Mouse (Mus musculus): Measurements from ENCODE around the gene Cct3. TPM values are rescaled to one million over a fixed set of nuclear protein-coding genes. Genes with fewer than 3 reads are reported as not detected.

Cct3 gene
- polyA plus RNA-seq, 1 experiment = 223 TPM

DNA sequence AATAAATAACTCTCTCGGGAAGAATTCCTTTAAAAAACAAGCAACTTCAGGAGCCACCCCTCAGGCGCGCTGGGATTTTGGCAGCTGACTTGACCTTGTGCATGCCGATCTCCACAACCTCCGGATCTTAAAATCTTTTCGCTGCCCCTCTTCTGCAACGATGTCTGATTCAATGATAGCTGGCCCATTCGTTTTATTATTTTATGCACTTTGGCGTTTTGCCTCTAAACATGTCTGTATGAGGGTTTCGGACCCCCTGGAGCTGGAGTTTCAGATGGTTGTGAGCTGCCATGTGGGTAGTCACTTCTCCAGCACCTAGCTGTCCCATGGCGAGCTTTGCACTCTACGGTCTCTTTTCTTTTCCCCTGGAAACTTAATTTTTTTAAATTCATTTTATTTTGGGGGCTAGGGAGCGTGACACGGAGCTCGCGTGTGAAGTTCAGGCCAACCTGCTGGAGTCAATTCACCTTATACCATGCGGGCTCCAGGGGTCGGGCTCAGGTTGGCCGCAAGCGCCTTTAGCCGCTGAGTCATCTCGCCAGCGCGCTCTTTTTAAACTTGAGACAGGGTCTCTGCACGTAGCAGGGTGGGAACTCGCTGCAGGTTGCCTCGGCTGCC lies 38.6 kb downstream of the Cct3 start:
- Histone ChIP-seq H3K27ac (ENCODE audit: insufficient read depth, low read length) (peak overlapping the region; percentile 92), H3K4me1 (ENCODE audit: control insufficient read depth, insufficient read depth, low read length) (0 out of 2 replicates have a peak, but pooled peaks cover 6% of the 10 kb centered on the region), H3K4me3 (ENCODE audit: insufficient read depth, low read length) (peak overlapping the region; percentile 95)
- TF ChIP-seq POLR2A (IDR thresholded peaks at IDR 0.05; ENCODE audit: low read depth, low read length) (no peak), CTCF (IDR thresholded peaks at IDR 0.05; ENCODE audit: borderline replicate concordance, insufficient read depth, low read length) (no peak)

DNA sequence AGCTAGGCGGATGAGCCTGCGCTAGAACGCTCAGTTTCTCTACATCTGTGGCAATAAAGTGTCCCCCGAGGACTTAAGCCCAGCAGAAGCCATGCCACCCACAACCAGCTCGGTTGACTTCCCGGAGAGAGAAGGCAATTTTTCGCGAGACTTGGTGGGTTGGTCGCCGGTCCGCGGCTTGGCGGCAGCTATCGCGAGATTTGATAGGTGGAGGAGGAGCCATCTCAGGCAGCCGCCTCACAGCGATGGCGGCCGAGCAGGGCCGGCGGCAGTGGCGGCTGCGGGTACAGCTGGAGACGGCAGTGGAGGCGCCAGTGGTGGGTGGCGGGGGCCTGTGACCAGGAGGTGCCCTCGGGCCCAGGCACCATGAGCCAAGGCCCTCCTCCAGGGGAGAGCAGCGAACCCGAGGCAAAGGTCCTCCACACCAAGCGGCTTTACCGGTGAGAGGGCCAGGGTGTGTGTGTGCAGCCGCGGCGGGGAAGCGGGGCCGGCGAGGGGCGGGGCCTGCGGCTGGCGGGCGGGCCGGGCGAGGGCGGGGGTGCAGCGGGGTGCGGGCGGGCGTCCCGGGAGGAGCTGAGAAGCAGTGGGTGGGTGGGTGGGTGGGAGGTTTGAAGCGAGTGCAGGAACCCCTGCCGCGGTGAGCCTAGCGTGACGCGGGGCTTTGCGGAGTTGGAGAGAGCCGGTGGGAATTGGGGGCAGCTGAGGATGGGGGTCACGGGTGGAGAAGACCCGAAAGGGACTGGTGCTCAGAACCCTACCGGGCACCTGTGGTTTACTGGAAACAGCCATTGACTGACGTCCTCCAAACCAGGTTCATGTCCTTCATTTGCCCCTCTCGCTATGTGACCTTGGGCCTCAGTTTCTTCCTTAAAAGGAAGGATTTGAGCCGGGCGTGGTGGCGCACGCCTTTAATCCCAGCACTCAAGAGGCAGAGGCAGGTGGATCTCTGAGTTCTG lies 39.4 kb downstream of the Cct3 start, which contains the start of the genes Tmem79 and Smg5:
Tmem79 (minus strand) TSS at position 91 of the 956 bp plus-strand sequence.
Smg5 (plus strand) TSS at position 203 of the 956 bp plus-strand sequence.
- Histone ChIP-seq H3K4me1 (ENCODE audit: control insufficient read depth, insufficient read depth, low read length) (0 out of 2 replicates have a peak, but pooled peaks cover 6% of the 10 kb centered on the region), H3K27ac (ENCODE audit: insufficient read depth, low read length) (peak within 1 kb of the TSS; percentile 92), H3K4me3 (ENCODE audit: insufficient read depth, low read length) (peak within 1 kb of the TSS; percentile 95)
- TF ChIP-seq POLR2A (IDR thresholded peaks at IDR 0.05; ENCODE audit: low read depth, low read length) (peak; percentile 94), CTCF (IDR thresholded peaks at IDR 0.05; ENCODE audit: borderline replicate concordance, insufficient read depth, low read length) (no peak)

DNA sequence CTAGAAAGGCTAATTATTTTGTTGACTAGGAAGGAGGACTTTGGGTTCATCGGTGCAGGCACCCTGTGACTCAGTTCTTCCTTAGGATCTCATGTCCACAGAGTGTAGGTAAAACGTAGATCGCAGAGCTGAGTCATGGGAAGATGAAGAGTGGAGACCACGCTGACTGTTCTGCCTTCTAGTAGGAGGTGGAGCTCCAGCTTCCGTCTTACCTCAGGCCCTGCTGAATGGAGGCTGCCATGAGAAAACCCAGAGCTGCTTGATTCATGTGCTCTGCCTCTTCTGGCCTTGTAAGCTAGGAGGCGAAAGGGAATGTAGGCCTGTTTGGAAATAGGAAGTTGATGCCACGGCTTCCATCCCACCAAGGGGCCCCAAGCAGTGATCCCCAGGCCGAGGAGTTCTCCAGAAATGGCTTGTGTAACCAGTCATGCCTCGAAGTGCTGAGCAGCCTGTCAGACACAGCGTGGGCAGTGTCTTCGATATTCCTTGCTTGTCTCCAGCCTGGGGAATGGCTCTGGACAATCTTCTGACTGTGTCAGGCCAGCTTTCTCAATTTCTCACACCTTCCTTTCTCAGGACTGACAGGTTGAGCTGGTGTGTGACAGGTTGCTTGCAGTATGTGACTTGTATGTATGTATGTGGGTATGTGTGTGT lies 40.6 kb downstream of the Cct3 start:
- TF ChIP-seq POLR2A (IDR thresholded peaks at IDR 0.05; ENCODE audit: low read depth, low read length) (no peak), CTCF (IDR thresholded peaks at IDR 0.05; ENCODE audit: borderline replicate concordance, insufficient read depth, low read length) (no peak)
- Histone ChIP-seq H3K4me3 (ENCODE audit: insufficient read depth, low read length) (peak overlapping the region; percentile 46), H3K4me1 (ENCODE audit: control insufficient read depth, insufficient read depth, low read length) (0 out of 2 replicates have a peak, but pooled peaks cover 6% of the 10 kb centered on the region), H3K27ac (ENCODE audit: insufficient read depth, low read length) (no peak overlapping the region)

DNA sequence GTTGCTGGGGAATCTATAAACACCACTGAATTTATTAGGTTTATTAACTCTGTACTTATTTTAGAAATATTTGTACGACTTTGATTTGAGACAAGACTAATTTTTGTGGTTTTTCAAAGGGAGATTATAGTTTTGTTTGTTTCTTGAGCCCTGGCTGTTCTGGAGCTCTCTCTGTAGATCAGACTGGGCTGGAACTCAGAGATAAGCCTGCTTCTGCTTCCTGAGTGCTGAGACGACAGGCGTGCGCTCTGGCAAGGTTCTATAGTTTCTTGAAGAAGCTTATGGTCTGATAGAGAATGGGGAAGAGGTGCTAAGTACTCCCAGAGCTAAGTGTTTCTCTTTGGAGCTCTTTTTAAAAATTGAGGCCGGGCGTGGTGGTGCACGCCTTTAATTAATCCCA lies 41.4 kb downstream of the Cct3 start:
- H3K4me1 ChIP-seq (ENCODE audit: control insufficient read depth, insufficient read depth, low read length) = 0 out of 2 replicates have a peak, but pooled peaks cover 6% of the 10 kb centered on the region
- H3K27ac ChIP-seq (ENCODE audit: insufficient read depth, low read length) = no peak overlapping the region
- H3K4me3 ChIP-seq (ENCODE audit: insufficient read depth, low read length) = no peak overlapping the region
- TF ChIP-seq POLR2A (IDR thresholded peaks at IDR 0.05; ENCODE audit: low read depth, low read length) (no peak), CTCF (IDR thresholded peaks at IDR 0.05; ENCODE audit: borderline replicate concordance, insufficient read depth, low read length) (no peak)

DNA sequence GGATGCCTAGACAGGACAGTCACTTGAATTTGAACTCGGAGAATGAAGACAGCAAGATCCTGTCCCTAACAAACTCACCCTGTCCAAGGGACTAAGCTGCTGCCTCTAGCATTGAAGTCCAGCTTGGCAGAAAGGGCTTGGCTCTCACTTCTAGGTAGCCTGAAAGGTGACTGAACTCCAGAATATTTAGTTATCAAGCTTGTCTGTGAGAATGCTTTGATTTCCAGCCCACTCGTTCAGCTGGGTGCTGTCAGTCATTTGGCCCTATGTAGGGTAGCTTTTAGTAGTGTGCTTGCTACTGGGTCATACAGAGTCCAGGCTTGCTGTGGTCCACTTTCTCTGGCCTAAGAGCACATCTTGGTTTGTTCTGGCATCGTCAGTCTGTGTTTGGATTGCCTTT lies 42.1 kb downstream of the Cct3 start:
- Histone ChIP-seq H3K4me1 (ENCODE audit: control insufficient read depth, insufficient read depth, low read length) (0 out of 2 replicates have a peak, but pooled peaks cover 6% of the 10 kb centered on the region), H3K27ac (ENCODE audit: insufficient read depth, low read length) (no peak overlapping the region), H3K4me3 (ENCODE audit: insufficient read depth, low read length) (no peak overlapping the region)
- TF ChIP-seq POLR2A (IDR thresholded peaks at IDR 0.05; ENCODE audit: low read depth, low read length) (no peak), CTCF (IDR thresholded peaks at IDR 0.05; ENCODE audit: borderline replicate concordance, insufficient read depth, low read length) (no peak)

DNA sequence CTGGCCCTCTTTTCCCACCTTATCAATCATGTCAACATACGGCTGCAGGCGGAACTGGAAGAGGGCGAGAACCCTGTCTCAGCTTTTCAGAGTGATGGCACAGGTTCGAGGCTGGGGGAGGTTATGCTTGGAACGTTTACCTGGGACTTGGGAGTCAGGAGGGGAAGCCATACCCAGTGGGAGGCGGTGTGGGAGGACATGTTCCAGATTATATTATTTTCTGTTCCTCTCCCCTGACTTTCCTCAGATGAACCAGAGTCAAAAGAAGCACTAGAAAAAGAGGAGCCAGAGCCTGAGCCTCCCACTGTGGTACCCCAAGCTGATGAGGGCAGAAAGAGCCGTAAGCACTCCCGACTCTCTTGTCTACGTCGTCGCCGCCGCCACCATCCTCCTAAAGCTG lies 53.8 kb downstream of the Cct3 start:
- Histone ChIP-seq H3K27ac (ENCODE audit: insufficient read depth, low read length) (no peak overlapping the region), H3K4me3 (ENCODE audit: insufficient read depth, low read length) (no peak overlapping the region), H3K4me1 (ENCODE audit: control insufficient read depth, insufficient read depth, low read length) (no peaks in the 10 kb centered on the region)
- TF ChIP-seq POLR2A (IDR thresholded peaks at IDR 0.05; ENCODE audit: low read depth, low read length) (no peak), CTCF (IDR thresholded peaks at IDR 0.05; ENCODE audit: borderline replicate concordance, insufficient read depth, low read length) (no peak)

DNA sequence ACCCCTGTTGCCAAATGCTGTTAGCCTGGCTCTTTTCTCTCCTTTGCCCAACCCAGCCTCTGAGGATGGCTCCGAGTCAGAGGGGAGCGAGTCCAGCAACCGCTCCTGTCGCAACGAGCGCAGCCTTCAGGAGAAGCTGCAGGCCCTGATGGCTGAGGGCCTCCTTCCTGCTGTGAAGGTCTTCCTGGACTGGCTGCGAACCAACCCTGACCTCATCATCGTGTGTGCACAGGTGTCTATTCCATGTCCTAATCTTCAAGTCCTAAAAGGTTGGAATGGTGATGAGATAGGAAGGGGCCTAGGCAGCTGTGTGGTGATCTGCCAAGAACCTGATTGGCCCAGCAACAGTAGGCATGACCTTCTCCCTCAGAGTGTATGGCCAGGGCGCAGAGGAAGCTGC lies 56.0 kb downstream of the Cct3 start:
- no peaks in the 10 kb centered on the region for H3K4me1 ChIP-seq (ENCODE audit: control insufficient read depth, insufficient read depth, low read length)
- TF ChIP-seq POLR2A (IDR thresholded peaks at IDR 0.05; ENCODE audit: low read depth, low read length) = no peak
- TF ChIP-seq CTCF (IDR thresholded peaks at IDR 0.05; ENCODE audit: borderline replicate concordance, insufficient read depth, low read length) = no peak
- no peak overlapping the region for H3K4me3 ChIP-seq (ENCODE audit: insufficient read depth, low read length)
- no peak overlapping the region for H3K27ac ChIP-seq (ENCODE audit: insufficient read depth, low read length)

DNA sequence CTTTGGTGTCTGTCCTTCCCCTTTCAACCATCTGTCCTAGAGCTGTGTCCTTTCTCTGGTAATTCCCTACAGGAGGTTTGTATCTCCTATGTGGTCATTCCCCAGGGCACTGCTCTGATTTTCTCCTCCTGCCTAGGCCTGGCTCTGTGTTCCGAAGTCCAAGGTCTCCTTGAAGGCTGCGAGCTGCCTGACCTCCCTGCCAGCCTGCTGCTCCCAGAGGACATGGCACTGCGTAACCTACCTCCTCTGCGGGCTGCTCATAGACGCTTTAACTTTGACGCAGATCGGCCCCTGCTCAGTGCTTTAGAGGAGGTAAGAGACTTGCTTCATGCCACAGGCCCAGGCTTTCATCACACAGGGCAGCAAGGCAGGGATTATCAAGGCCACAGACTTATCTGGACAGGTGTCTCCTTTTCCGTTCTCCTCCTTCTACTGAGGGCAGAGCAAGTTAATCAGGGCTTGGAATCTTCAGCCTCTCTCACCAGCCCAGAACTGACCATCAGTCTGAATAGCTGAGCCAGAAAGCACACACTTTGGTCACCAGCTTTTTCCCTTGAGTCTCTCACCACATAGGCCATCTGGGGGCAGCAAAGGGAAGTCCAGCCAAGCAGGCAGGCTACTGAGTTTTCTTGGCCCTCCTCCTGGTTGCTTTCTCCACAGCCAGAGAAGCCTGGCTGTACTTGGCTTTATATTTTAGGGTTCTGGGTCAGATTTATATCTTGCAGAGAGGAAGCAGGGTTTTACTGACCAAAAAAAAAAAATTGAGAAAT lies 57.7 kb downstream of the Cct3 start:
- H3K4me3 ChIP-seq (ENCODE audit: insufficient read depth, low read length) = no peak overlapping the region
- no peak overlapping the region for H3K27ac ChIP-seq (ENCODE audit: insufficient read depth, low read length)
- TF ChIP-seq POLR2A (IDR thresholded peaks at IDR 0.05; ENCODE audit: low read depth, low read length) (no peak), CTCF (IDR thresholded peaks at IDR 0.05; ENCODE audit: borderline replicate concordance, insufficient read depth, low read length) (no peak)
- no peaks in the 10 kb centered on the region for H3K4me1 ChIP-seq (ENCODE audit: control insufficient read depth, insufficient read depth, low read length)

DNA sequence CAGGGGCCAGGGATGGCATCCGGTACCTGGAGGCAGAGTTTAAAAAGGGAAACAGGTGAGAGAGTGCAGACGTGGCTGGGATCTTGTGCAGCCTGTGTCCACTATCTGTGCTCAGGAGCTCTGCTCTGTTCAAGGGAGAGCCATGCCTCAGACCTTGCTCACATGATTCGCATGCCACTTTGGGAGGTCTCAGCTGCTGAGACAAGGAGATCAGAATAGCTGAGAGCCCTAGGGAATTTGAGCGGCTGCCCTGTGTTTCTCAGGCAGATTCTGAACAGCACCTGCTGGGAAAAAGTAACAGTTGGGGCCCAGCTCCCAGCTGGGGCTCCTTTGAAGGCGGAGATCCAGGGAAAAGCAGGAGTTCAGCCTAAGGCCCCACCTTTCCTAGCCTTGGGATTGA lies 62.7 kb downstream of the Cct3 start:
- Histone ChIP-seq H3K4me1 (ENCODE audit: control insufficient read depth, insufficient read depth, low read length) (no peaks in the 10 kb centered on the region), H3K27ac (ENCODE audit: insufficient read depth, low read length) (no peak overlapping the region), H3K4me3 (ENCODE audit: insufficient read depth, low read length) (no peak overlapping the region)
- no peak for TF ChIP-seq CTCF (IDR thresholded peaks at IDR 0.05; ENCODE audit: borderline replicate concordance, insufficient read depth, low read length)
- no peak for TF ChIP-seq POLR2A (IDR thresholded peaks at IDR 0.05; ENCODE audit: low read depth, low read length)
